Mouse (Mus musculus): Measurements from ENCODE around the gene Ttll11. TPM values are rescaled to one million over a fixed set of nuclear protein-coding genes. Genes with fewer than 3 reads are reported as not detected.
A peak's percentile ranks its signal among the peaks of the same experiment; 100 is the strongest.

The Ttll11 gene
- total RNA-seq, 1 experiment from 2014 or later: 3.4 TPM

- ATAC-seq (ENCODE audit: extremely low read depth, insufficient number of reproducible peaks, low FRiP score, poor library complexity, severe bottlenecking): peak; percentile 70
Observed at GRCm38 (mm10) chr2:35840956-35841816, 138.5 kb downstream of the Ttll11 start.

GRCm38 (mm10) chr2:35838751-35839479, 140.8 kb downstream of the Ttll11 start:
- no peak for ATAC-seq (ENCODE audit: extremely low read depth, insufficient number of reproducible peaks, low FRiP score, poor library complexity, severe bottlenecking)

- no peak for ATAC-seq (ENCODE audit: extremely low read depth, insufficient number of reproducible peaks, low FRiP score, poor library complexity, severe bottlenecking)
Observed at GRCm38 (mm10) chr2:35834198-35834913, 145.4 kb downstream of the Ttll11 start.

- ATAC-seq (ENCODE audit: extremely low read depth, insufficient number of reproducible peaks, low FRiP score, poor library complexity, severe bottlenecking): no peak
Observed at GRCm38 (mm10) chr2:35833546-35833945, 146.2 kb downstream of the Ttll11 start.

GRCm38 (mm10) chr2:35832742-35833425, 146.8 kb downstream of the Ttll11 start:
- ATAC-seq (ENCODE audit: extremely low read depth, insufficient number of reproducible peaks, low FRiP score, poor library complexity, severe bottlenecking): no peak

GRCm38 (mm10) chr2:35831904-35832581, 147.7 kb downstream of the Ttll11 start:
- no peak for ATAC-seq (ENCODE audit: extremely low read depth, insufficient number of reproducible peaks, low FRiP score, poor library complexity, severe bottlenecking)

GRCm38 (mm10) chr2:35830966-35831903, 148.5 kb downstream of the Ttll11 start:
- ATAC-seq (ENCODE audit: extremely low read depth, insufficient number of reproducible peaks, low FRiP score, poor library complexity, severe bottlenecking): no peak

- no peak for ATAC-seq (ENCODE audit: extremely low read depth, insufficient number of reproducible peaks, low FRiP score, poor library complexity, severe bottlenecking)
Observed at GRCm38 (mm10) chr2:35829136-35829535, 150.6 kb downstream of the Ttll11 start.

GRCm38 (mm10) chr2:35827886-35828285, 151.8 kb downstream of the Ttll11 start:
- no peak for ATAC-seq (ENCODE audit: extremely low read depth, insufficient number of reproducible peaks, low FRiP score, poor library complexity, severe bottlenecking)

GRCm38 (mm10) chr2:35825157-35825556, 154.6 kb downstream of the Ttll11 start:
- ATAC-seq (ENCODE audit: extremely low read depth, insufficient number of reproducible peaks, low FRiP score, poor library complexity, severe bottlenecking): no peak

- no peak for ATAC-seq (ENCODE audit: extremely low read depth, insufficient number of reproducible peaks, low FRiP score, poor library complexity, severe bottlenecking)
Observed at GRCm38 (mm10) chr2:35823589-35823988, 156.1 kb downstream of the Ttll11 start.

GRCm38 (mm10) chr2:35818883-35819282, 160.8 kb downstream of the Ttll11 start:
- ATAC-seq (ENCODE audit: extremely low read depth, insufficient number of reproducible peaks, low FRiP score, poor library complexity, severe bottlenecking): no peak

GRCm38 (mm10) chr2:35816056-35816661, 163.6 kb downstream of the Ttll11 start:
- ATAC-seq (ENCODE audit: extremely low read depth, insufficient number of reproducible peaks, low FRiP score, poor library complexity, severe bottlenecking): no peak

GRCm38 (mm10) chr2:35812561-35812933, 167.2 kb downstream of the Ttll11 start:
- no peak for ATAC-seq (ENCODE audit: extremely low read depth, insufficient number of reproducible peaks, low FRiP score, poor library complexity, severe bottlenecking)

- no peak for ATAC-seq (ENCODE audit: extremely low read depth, insufficient number of reproducible peaks, low FRiP score, poor library complexity, severe bottlenecking)
Observed at GRCm38 (mm10) chr2:35811801-35812560, 167.7 kb downstream of the Ttll11 start.

GRCm38 (mm10) chr2:35810027-35810426, 169.7 kb downstream of the Ttll11 start:
- ATAC-seq (ENCODE audit: extremely low read depth, insufficient number of reproducible peaks, low FRiP score, poor library complexity, severe bottlenecking): no peak

Measured in neutrophil, adult 5-6 weeks (primary cell).